Mouse (Mus musculus): ENCODE data around the gene Slc25a22.

- TF ChIP-seq GATA1 (IDR thresholded peaks at IDR 0.05; ENCODE audit: borderline replicate concordance, low read length) (no peak), FLI1 (IDR thresholded peaks at IDR 0.05; ENCODE audit: low read length) (no peak)
Observed at GRCm38 (mm10) chr7:141459301-141459711, 21.6 kb upstream of the Slc25a22 start.

Data from megakaryocyte, embryonic 14.5 days (primary cell).